Mouse (Mus musculus): ENCODE results near the gene Gpr137. TPM values are rescaled to one million over a fixed set of nuclear protein-coding genes. Genes with fewer than 3 reads are reported as not detected.

Gpr137 gene
- polyA plus RNA-seq, 1 experiment from 2014 or later: 32.9 TPM

DNA sequence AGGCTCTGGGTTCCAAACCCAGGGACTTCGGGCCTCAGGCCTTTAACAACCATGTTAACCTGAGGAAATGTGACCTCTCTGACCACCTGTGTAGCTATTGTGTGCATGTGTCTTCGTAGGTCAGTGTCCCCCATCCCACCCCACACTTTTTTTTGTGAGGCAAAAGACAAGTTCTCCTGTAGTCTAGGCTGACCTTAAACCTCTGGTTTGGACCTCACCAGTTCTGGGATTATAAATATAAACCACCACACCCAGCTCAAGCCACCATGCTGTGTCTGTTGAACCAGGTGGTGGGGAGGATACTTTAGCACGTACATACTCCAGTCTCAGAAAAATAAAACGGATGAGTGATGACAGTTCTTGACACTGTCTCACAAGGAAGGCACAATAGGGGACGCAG is 7.7 kb upstream of the Gpr137 start:
- peaks cover 29% of the 10 kb centered on the region for H3K4me1 ChIP-seq
- no peak for ATAC-seq (replicated peaks; ENCODE audit: low FRiP score)
- 54% methylated on average over 5 of the region's 5 CpGs for WGBS
- no peaks in the 10 kb centered on the region for H3K27me3 ChIP-seq
- no peaks in the 10 kb centered on the region for H3K9me3 ChIP-seq (replicated peaks)
- H3K27ac ChIP-seq: peak overlapping the region; percentile 96
- peak overlapping the region; percentile 68; the same call in 1 of the 2 replicates for H3K9ac ChIP-seq
- peak overlapping the region; percentile 54 for H3K4me3 ChIP-seq (replicated peaks)
- H3K36me3 ChIP-seq: peaks cover 26% of the 10 kb centered on the region
- H3K4me2 ChIP-seq: peak overlapping the region; percentile 92

DNA sequence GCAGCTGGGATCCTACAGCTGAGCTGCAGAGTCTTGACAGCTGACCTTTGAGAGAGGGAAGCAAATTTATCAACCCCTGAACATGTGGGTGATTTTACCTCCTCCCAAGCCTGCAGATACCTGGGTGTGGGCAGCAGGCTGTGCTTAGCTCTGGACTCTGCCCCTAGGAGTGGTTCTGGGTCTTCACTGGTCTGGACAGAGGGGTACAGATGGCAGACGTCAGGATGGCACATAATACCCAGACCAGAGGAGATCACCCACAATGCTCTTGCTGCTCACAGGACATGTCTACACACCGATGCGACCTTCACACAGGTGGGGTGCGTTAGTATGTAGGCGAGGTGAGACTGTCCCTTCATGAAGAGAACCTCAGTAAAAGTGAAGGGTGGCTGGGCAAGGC is 7.3 kb upstream of the Gpr137 start:
- Histone ChIP-seq H3K4me2 (peak overlapping the region; percentile 92; the same call in 1 of the 2 replicates), H3K4me1 (peaks cover 29% of the 10 kb centered on the region), H3K9me3 (replicated peaks) (no peaks in the 10 kb centered on the region), H3K4me3 (replicated peaks) (0 out of 2 replicates have a peak overlapping the region, but pooled peaks have one; percentile 54), H3K27ac (0 out of 2 replicates have a peak overlapping the region, but pooled peaks have one; percentile 16), H3K36me3 (peaks cover 26% of the 10 kb centered on the region), H3K27me3 (no peaks in the 10 kb centered on the region), H3K9ac (no peak overlapping the region)
- ATAC-seq (replicated peaks; ENCODE audit: low FRiP score): no peak
- 85% methylated on average over 5 of the region's 5 CpGs for WGBS

DNA sequence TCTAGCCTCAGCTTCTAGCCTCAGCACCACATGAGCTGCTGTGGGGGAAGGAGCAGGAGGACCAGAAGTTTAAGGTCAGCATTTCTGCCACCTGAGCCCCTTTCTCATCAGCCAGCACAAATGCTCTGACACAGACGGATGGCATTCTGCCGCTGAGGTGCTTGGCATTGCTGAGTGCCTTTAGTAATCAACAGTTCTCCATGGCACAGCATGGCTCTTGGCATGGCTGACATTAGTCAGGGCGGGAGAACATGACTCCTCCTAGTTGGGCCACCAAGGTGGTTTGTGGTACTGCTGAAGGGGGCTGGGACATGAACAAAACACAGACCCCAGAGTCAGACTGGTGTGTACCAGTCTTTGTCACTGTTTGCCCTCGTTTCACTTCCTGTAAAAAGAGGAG is 5.9 kb upstream of the Gpr137 start:
- Histone ChIP-seq H3K4me3 (replicated peaks) (no peak overlapping the region), H3K36me3 (peaks cover 17% of the 10 kb centered on the region; the same call in 1 of the 2 replicates), H3K9me3 (replicated peaks) (no peaks in the 10 kb centered on the region), H3K27ac (no peak overlapping the region), H3K9ac (no peak overlapping the region), H3K4me2 (no peak overlapping the region), H3K27me3 (no peaks in the 10 kb centered on the region), H3K4me1 (peaks cover 32% of the 10 kb centered on the region)
- no peak for ATAC-seq (replicated peaks; ENCODE audit: low FRiP score)
- WGBS: 80% methylated on average over 4 of the region's 4 CpGs

DNA sequence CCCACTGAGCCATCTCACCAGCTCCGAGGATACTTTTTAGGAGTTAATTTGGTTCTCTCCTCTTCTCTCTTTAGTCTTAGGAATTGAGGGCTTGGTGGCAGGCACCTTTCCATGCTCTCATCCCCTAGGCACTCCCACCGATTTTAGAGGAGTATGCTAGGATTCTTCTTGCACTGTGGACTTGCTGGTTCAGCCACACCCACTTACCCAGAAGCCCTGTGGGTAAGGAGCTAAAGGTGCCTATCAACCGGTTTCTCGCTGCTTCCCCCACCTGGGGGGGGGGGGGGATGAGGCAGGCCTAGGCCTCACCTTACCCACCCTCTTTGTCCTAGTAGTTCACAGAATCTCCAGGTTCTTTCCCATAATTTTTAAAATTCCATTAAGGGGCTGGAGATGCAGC is 5.5 kb upstream of the Gpr137 start:
- Histone ChIP-seq H3K4me3 (replicated peaks) (no peak overlapping the region), H3K4me2 (no peak overlapping the region), H3K9me3 (replicated peaks) (no peaks in the 10 kb centered on the region), H3K36me3 (peaks cover 17% of the 10 kb centered on the region; the same call in 1 of the 2 replicates), H3K27ac (no peak overlapping the region), H3K9ac (no peak overlapping the region), H3K27me3 (no peaks in the 10 kb centered on the region), H3K4me1 (peaks cover 32% of the 10 kb centered on the region)
- ATAC-seq (replicated peaks; ENCODE audit: low FRiP score): no peak
- 56% methylated on average over 4 of the region's 4 CpGs for WGBS

- Histone ChIP-seq H3K9ac (no peak overlapping the region), H3K4me3 (replicated peaks) (no peak overlapping the region), H3K4me2 (no peak overlapping the region), H3K27me3 (no peaks in the 10 kb centered on the region), H3K36me3 (peaks cover 17% of the 10 kb centered on the region; the same call in 1 of the 2 replicates), H3K9me3 (replicated peaks) (no peaks in the 10 kb centered on the region), H3K27ac (no peak overlapping the region), H3K4me1 (peaks cover 25% of the 10 kb centered on the region)
- no peak for ATAC-seq (replicated peaks; ENCODE audit: low FRiP score)
- WGBS: 93% methylated on average over 6 of the region's 6 CpGs
Measured at GRCm38 (mm10) chr19:6943709-6944108, 1.4 kb upstream of the Gpr137 start.

GRCm38 (mm10) chr19:6942764-6943163 is 484 bp upstream of the Gpr137 start:
- Histone ChIP-seq H3K4me3 (replicated peaks) (peak overlapping the region; percentile 88), H3K27me3 (no peaks in the 10 kb centered on the region), H3K9ac (peak overlapping the region; percentile 93), H3K36me3 (peaks cover 17% of the 10 kb centered on the region; the same call in 1 of the 2 replicates), H3K4me2 (peak overlapping the region; percentile 94), H3K9me3 (replicated peaks) (no peaks in the 10 kb centered on the region), H3K4me1 (peaks cover 31% of the 10 kb centered on the region), H3K27ac (peak overlapping the region; percentile 99)
- WGBS: 27% methylated on average over 5 of the region's 5 CpGs
- ATAC-seq (replicated peaks; ENCODE audit: low FRiP score): no peak

- H3K9me3 ChIP-seq (replicated peaks): no peaks in the 10 kb centered on the region
- H3K4me1 ChIP-seq: peaks cover 33% of the 10 kb centered on the region
- peaks cover 12% of the 10 kb centered on the region; the same call in 1 of the 2 replicates for H3K36me3 ChIP-seq
- under 1% methylated on average over 83 of the region's 83 CpGs for WGBS
- peak within 1 kb of the TSS; percentile 99 for H3K27ac ChIP-seq
- ATAC-seq (replicated peaks; ENCODE audit: low FRiP score): peak; percentile 80
- peak within 1 kb of the TSS; percentile 93 for H3K9ac ChIP-seq
- peak within 1 kb of the TSS; percentile 94 for H3K4me2 ChIP-seq
- H3K4me3 ChIP-seq (replicated peaks): peak within 1 kb of the TSS; percentile 88
- no peaks in the 10 kb centered on the region for H3K27me3 ChIP-seq
Measured at GRCm38 (mm10) chr19:6941372-6942248, 670 bp downstream of the Gpr137 start, which contains the start of gene Bad. Gene Bad (plus strand): TSS chr19:6941861.

- peak overlapping the region; percentile 93 for H3K9ac ChIP-seq
- 20% methylated on average over 29 of the region's 29 CpGs for WGBS
- 0 out of 2 replicates have a peak, but pooled peaks cover 5% of the 10 kb centered on the region for H3K36me3 ChIP-seq
- no peaks in the 10 kb centered on the region for H3K9me3 ChIP-seq (replicated peaks)
- peak; percentile 3; the same call in 1 of the 2 replicates for ATAC-seq (replicated peaks; ENCODE audit: low FRiP score)
- H3K4me2 ChIP-seq: peak overlapping the region; percentile 94
- peaks cover 8% of the 10 kb centered on the region for H3K27me3 ChIP-seq
- peaks cover 33% of the 10 kb centered on the region for H3K4me1 ChIP-seq
- H3K27ac ChIP-seq: peak overlapping the region; percentile 99
- H3K4me3 ChIP-seq (replicated peaks): peak overlapping the region; percentile 88
Measured at GRCm38 (mm10) chr19:6940396-6941351, 1.6 kb downstream of the Gpr137 start.

DNA sequence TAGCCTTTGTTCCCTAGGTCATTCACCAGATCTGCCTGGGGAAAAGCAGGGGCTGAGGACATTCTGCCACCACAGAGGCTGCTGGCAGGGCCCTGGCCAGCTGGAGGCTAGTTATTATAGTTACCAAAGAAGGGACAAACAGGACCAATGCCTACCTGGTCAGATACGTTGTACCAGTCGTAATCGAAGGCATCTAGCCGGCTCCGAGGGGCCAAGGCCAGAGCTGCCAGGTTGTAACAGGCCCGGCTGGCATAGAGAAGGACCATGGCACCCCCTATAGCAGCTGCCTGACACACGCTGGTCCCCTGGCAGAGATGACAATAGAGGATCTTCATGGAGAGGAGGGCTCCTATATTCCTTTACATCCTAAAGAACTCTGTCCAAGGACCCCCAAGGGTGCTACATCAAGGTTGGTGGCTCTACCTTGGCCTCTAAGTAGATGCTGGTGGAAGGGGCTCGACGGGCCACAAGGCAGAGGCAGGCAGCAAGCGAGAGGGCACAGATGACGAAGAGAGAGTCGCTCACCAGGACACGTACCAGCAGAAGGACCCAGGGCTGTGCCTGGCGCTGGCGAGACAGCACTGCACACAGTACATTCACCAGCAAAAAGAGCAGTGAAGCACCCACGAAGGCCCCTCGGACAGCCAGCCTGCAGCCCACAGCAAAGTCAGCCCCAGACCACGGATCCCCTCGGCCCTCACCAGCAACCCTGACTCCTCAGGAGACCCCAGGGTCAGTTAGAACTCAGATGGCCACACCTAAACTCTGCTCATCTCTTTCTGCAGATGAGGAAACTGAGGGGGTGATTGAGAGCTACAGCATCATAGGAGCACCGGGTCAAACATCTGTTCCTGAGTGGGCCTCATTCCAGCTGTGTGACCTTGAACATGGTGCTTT is 2.9 kb downstream of the Gpr137 start:
- peaks cover 34% of the 10 kb centered on the region for H3K4me1 ChIP-seq
- H3K27me3 ChIP-seq: peaks cover 21% of the 10 kb centered on the region
- H3K9ac ChIP-seq: no peak overlapping the region; the same call in 1 of the 2 replicates
- no peaks in the 10 kb centered on the region for H3K9me3 ChIP-seq (replicated peaks)
- no peak overlapping the region for H3K4me3 ChIP-seq (replicated peaks)
- H3K27ac ChIP-seq: no peak overlapping the region
- peak overlapping the region; percentile 94; the same call in 1 of the 2 replicates for H3K4me2 ChIP-seq
- 90% methylated on average over 20 of the region's 20 CpGs for WGBS
- no peak for ATAC-seq (replicated peaks; ENCODE audit: low FRiP score)
- no peaks in the 10 kb centered on the region for H3K36me3 ChIP-seq

DNA sequence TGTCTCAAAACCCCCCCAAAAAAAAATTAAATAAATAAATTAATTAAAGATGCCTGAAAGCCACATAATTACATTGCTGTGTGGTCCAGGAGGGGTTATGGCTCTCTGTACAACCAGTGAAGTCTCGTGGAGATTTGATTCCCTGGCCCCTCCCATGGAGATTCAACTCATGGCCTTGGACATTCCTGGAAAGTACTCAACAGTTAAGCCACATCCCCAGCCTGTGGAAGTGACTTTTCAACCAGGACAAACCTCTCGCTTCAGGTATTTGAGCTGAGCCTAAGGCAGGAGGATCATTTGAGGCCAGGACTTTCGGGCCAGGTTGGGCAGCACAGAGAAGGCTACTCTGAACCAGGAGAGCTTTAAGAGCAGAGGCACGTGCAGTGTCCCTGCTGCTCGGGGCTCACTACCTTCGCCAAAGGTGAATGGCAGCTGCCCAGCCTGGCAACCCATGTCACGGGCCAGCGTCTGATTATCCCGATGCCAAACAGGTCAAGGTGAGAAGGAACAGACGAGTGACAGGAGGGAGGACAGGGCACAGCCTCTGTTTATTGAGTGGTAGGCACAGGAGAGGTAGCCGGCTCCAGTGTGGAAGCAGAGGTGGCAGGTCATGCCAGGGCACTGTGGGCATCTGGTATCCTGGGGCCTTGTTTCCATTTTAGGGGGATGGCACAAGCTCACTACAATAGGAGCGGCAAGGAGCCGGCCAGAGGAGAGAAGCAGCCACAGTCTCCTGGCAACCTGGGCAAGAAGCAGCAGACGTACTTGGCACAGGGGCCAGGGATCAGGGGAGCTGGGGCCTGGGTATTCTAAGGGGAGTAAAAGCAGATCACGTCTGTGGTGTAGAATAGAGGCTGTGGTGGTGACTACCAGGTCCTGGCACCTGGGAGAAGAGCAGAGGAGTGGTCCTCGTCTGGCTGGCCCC is 4.5 kb downstream of the Gpr137 start:
- Histone ChIP-seq H3K27me3 (peaks cover 36% of the 10 kb centered on the region), H3K27ac (no peak overlapping the region), H3K9me3 (replicated peaks) (no peaks in the 10 kb centered on the region), H3K4me2 (no peak overlapping the region), H3K4me3 (replicated peaks) (no peak overlapping the region), H3K36me3 (no peaks in the 10 kb centered on the region), H3K9ac (no peak overlapping the region), H3K4me1 (peaks cover 40% of the 10 kb centered on the region)
- no peak for ATAC-seq (replicated peaks; ENCODE audit: low FRiP score)
- WGBS: 75% methylated on average over 16 of the region's 16 CpGs
